Mouse (Mus musculus) stomach, postnatal 0 days (tissue): Measurements from ENCODE around the gene Dst.

Experiments
- CTCF ChIP-seq: IDR thresholded peaks from 2 replicates; pipeline ENCODE4 v1.5.1; 2016; ENCODE audit warnings: antibody characterized with exemption, low read depth, mild to moderate bottlenecking, moderate library complexity
- EP300 ChIP-seq: optimal IDR thresholded peaks from 2 replicates; pipeline ENCODE3; 2016; ENCODE audit warnings: antibody characterized with exemption

GRCm38 (mm10) chr1:34130804-34131203 lies 222.8 kb downstream of the Dst start:
- TF ChIP-seq CTCF (no peak), EP300 (no peak)
